Mouse (Mus musculus): Measurements from ENCODE around the gene Smtn.

Gene Smtn

GRCm38 (mm10) chr11:3509181-3510085, 31.0 kb downstream of the Smtn start:
- DNase-seq (ENCODE audit: low spot score in 2 of 2) = no peak

GRCm38 (mm10) chr11:3508226-3508625, 32.2 kb downstream of the Smtn start:
- no peak for DNase-seq (ENCODE audit: low spot score in 2 of 2)

GRCm38 (mm10) chr11:3503755-3504693, 36.4 kb downstream of the Smtn start:
- no peak for DNase-seq (ENCODE audit: low spot score in 2 of 2)

GRCm38 (mm10) chr11:3502459-3503072, 37.8 kb downstream of the Smtn start:
- DNase-seq (ENCODE audit: low spot score in 2 of 2) = no peak

- DNase-seq (ENCODE audit: low spot score in 2 of 2) = no peak
These were observed 38.4 kb downstream of the Smtn start for GRCm38 (mm10) chr11:3502057-3502456.

- DNase-seq (ENCODE audit: low spot score in 2 of 2) = no peak
These were observed 43.1 kb downstream of the Smtn start for GRCm38 (mm10) chr11:3497296-3497695.

- no peak for DNase-seq (ENCODE audit: low spot score in 2 of 2)
These were observed 43.7 kb downstream of the Smtn start for GRCm38 (mm10) chr11:3496756-3497155.

- no peak for DNase-seq (ENCODE audit: low spot score in 2 of 2)
These were observed 44.9 kb downstream of the Smtn start for GRCm38 (mm10) chr11:3495496-3495895.

GRCm38 (mm10) chr11:3494857-3495256, 45.6 kb downstream of the Smtn start:
- DNase-seq (ENCODE audit: low spot score in 2 of 2) = no peak

GRCm38 (mm10) chr11:3492748-3493147, 47.7 kb downstream of the Smtn start:
- DNase-seq (ENCODE audit: low spot score in 2 of 2) = no peak

- DNase-seq (ENCODE audit: low spot score in 2 of 2) = no peak
These were observed 51.4 kb downstream of the Smtn start for GRCm38 (mm10) chr11:3489036-3489435.

- no peak for DNase-seq (ENCODE audit: low spot score in 2 of 2)
These were observed 52.4 kb downstream of the Smtn start, which contains the start of gene Pla2g3 for GRCm38 (mm10) chr11:3487952-3488570. Pla2g3 (plus strand) TSS chr11:3488284.

- DNase-seq (ENCODE audit: low spot score in 2 of 2) = no peak
These were observed 54.1 kb downstream of the Smtn start for GRCm38 (mm10) chr11:3486349-3486748.

GRCm38 (mm10) chr11:3483980-3484642, 56.3 kb downstream of the Smtn start:
- peak in 1 of 2 experiments; percentile 34 for DNase-seq (ENCODE audit: low spot score in 2 of 2)

GRCm38 (mm10) chr11:3475489-3475888, 64.9 kb downstream of the Smtn start:
- no peak for DNase-seq (ENCODE audit: low spot score in 2 of 2)

- no peak for DNase-seq (ENCODE audit: low spot score in 2 of 2)
These were observed 65.8 kb downstream of the Smtn start for GRCm38 (mm10) chr11:3474480-3475115.

GRCm38 (mm10) chr11:3472484-3472883, 67.9 kb downstream of the Smtn start:
- DNase-seq (ENCODE audit: low spot score in 2 of 2) = peak; percentile 84 to 88

- DNase-seq (ENCODE audit: low spot score in 2 of 2) = no peak
These were observed 69.0 kb downstream of the Smtn start for GRCm38 (mm10) chr11:3471448-3471850.

All from right cerebral cortex, adult 2 months (tissue).